Mouse (Mus musculus): Measurements from ENCODE around the gene Sel1l. TPM values are rescaled to one million over a fixed set of nuclear protein-coding genes. Genes with fewer than 3 reads are reported as not detected.

Sel1l gene
- polyA plus RNA-seq, 1 experiment from 2014 or later = 67.1 TPM

DNA sequence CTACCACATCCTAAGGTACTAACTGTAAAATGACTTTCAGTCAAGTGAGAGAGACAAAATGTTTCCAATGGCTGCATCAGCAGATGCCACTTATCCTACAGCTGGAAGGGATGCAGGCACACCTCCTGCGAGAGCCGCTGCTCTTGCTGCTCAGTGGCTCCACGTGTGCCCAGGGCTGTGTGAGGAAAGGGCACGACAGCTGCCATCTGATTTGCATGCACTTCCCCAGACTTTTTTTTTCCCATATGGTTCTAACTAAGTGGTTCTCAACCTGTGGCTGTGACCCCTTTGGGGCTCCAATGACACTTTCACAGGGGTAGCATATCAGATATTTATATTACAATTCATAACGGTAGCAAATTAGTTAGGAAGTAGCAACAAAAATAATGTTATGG lies 15.0 kb downstream of the Sel1l start:
- Histone ChIP-seq H3K36me3 (ENCODE audit: control insufficient read depth, insufficient read depth, low read length) (peaks cover 32% of the 10 kb centered on the region), H3K27me3 (replicated peaks; ENCODE audit: control insufficient read depth, insufficient read depth, low read length) (no peaks in the 10 kb centered on the region)
- DNase-seq (ENCODE audit: low spot score) = no peak

GRCm38 (mm10) chr12:91833237-91833938 lies 15.6 kb downstream of the Sel1l start:
- H3K9me3 ChIP-seq (ENCODE audit: control insufficient read depth, low read length) = no peaks in the 10 kb centered on the region
- H3K36me3 ChIP-seq (ENCODE audit: control insufficient read depth, insufficient read depth, low read length) = peaks cover 28% of the 10 kb centered on the region
- H3K27me3 ChIP-seq (replicated peaks; ENCODE audit: control insufficient read depth, insufficient read depth, low read length) = no peaks in the 10 kb centered on the region
- H3K4me1 ChIP-seq (replicated peaks; ENCODE audit: control insufficient read depth, insufficient read depth, low read length) = no peaks in the 10 kb centered on the region
- ATAC-seq (replicated peaks; ENCODE audit: low FRiP score) = no peak
- H3K4me3 ChIP-seq (ENCODE audit: low read depth, low read length) = no peak overlapping the region
- 93% methylated on average over 3 of the region's 3 CpGs for WGBS
- DNase-seq (ENCODE audit: low spot score) = no peak
- H3K9ac ChIP-seq (ENCODE audit: low read depth, low read length) = no peak overlapping the region
- no peak overlapping the region for H3K4me2 ChIP-seq
- H3K27ac ChIP-seq (ENCODE audit: low read depth, low read length) = no peak overlapping the region

More for the DNA sequence above, 15.0 kb downstream of the Sel1l start:
- Histone ChIP-seq H3K27ac (ENCODE audit: low read depth, low read length) (no peak overlapping the region), H3K4me3 (ENCODE audit: low read depth, low read length) (no peak overlapping the region), H3K9ac (ENCODE audit: low read depth, low read length) (no peak overlapping the region), H3K9me3 (ENCODE audit: control insufficient read depth, low read length) (no peaks in the 10 kb centered on the region), H3K4me2 (no peak overlapping the region), H3K4me1 (replicated peaks; ENCODE audit: control insufficient read depth, insufficient read depth, low read length) (no peaks in the 10 kb centered on the region)
- ATAC-seq (replicated peaks; ENCODE audit: low FRiP score) = no peak
- 84% methylated on average over 5 of the region's 5 CpGs for WGBS

DNA sequence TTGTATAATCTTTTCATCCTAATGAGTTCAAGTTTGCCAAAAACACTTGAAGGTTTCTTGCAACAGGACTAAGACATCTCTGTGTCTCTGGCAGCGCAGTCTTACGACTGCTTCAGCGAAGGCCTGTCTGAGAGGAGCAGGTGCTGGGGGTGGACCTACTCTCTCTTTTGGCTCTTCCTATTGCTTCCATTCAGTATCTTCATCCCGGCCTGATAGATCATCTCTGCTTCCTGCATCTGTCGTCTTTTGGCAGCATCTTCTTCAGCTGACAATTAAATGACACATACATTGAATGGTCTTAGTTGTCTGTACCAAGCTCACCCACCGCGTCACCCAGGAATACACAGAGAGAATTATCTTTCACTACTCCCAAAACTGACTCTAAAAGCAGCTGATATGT lies 17.5 kb downstream of the Sel1l start:
- H3K4me2 ChIP-seq = no peak overlapping the region
- H3K36me3 ChIP-seq (ENCODE audit: control insufficient read depth, insufficient read depth, low read length) = peaks cover 26% of the 10 kb centered on the region
- no peak for ATAC-seq (replicated peaks; ENCODE audit: low FRiP score)
- H3K27ac ChIP-seq (ENCODE audit: low read depth, low read length) = no peak overlapping the region
- no peaks in the 10 kb centered on the region for H3K27me3 ChIP-seq (replicated peaks; ENCODE audit: control insufficient read depth, insufficient read depth, low read length)
- no peak overlapping the region for H3K9ac ChIP-seq (ENCODE audit: low read depth, low read length)
- 87% methylated on average over 7 of the region's 7 CpGs for WGBS
- H3K4me3 ChIP-seq (ENCODE audit: low read depth, low read length) = no peak overlapping the region
- no peak for DNase-seq (ENCODE audit: low spot score)
- no peaks in the 10 kb centered on the region for H3K4me1 ChIP-seq (replicated peaks; ENCODE audit: control insufficient read depth, insufficient read depth, low read length)
- H3K9me3 ChIP-seq (ENCODE audit: control insufficient read depth, low read length) = no peaks in the 10 kb centered on the region

DNA sequence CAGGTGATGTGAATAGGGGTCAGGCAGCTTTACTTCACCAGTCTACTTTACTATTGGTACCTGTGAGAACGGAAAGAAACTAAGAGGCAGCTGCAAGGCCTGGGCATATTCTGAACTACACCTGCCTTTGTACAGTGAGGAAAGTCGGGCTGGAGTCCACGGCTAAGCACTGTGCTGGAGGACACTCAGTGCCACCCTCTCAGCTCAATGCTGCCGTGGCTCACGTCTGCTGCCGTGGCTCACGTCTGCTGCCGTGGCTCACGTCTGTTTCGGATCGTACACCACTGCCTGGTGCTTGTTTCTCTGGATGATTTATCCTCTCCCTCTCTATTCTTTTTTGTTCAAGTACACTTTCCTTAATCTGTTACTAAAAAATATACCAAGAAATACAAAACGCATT lies 28.5 kb downstream of the Sel1l start:
- Histone ChIP-seq H3K9me3 (ENCODE audit: control insufficient read depth, low read length) (no peaks in the 10 kb centered on the region), H3K4me3 (ENCODE audit: low read depth, low read length) (no peak overlapping the region), H3K4me1 (replicated peaks; ENCODE audit: control insufficient read depth, insufficient read depth, low read length) (no peaks in the 10 kb centered on the region), H3K4me2 (no peak overlapping the region), H3K27me3 (replicated peaks; ENCODE audit: control insufficient read depth, insufficient read depth, low read length) (no peaks in the 10 kb centered on the region), H3K9ac (ENCODE audit: low read depth, low read length) (no peak overlapping the region), H3K36me3 (ENCODE audit: control insufficient read depth, insufficient read depth, low read length) (peaks cover 22% of the 10 kb centered on the region), H3K27ac (ENCODE audit: low read depth, low read length) (no peak overlapping the region)
- ATAC-seq (replicated peaks; ENCODE audit: low FRiP score) (no peak), DNase-seq (ENCODE audit: low spot score) (no peak)
- 93% methylated on average over 12 of the region's 12 CpGs for WGBS

DNA sequence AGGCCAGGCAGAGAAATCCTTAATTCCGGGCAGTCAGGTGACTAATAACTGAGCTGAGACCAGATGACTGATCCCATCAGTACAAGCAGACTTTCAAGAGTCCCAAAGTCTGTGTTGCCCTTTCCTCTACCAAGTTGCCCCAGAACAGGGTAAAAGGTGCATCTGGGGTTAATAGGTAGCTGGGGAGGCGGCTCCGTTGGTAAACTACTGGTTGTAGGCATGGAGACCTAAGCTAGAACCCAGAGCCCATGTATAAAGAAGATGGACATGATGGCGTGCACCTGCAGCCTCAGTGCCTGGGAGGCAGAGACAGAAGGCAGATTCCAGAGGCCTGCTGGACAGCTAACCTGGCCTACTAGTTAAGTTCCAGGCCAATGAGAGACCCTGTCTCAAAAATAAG lies 30.2 kb downstream of the Sel1l start:
- no peak overlapping the region for H3K9ac ChIP-seq (ENCODE audit: low read depth, low read length)
- H3K9me3 ChIP-seq (ENCODE audit: control insufficient read depth, low read length) = no peaks in the 10 kb centered on the region
- WGBS = 93% methylated on average over 4 of the region's 4 CpGs
- DNase-seq (ENCODE audit: low spot score) (no peak), ATAC-seq (replicated peaks; ENCODE audit: low FRiP score) (no peak)
- no peak overlapping the region for H3K27ac ChIP-seq (ENCODE audit: low read depth, low read length)
- no peaks in the 10 kb centered on the region for H3K4me1 ChIP-seq (replicated peaks; ENCODE audit: control insufficient read depth, insufficient read depth, low read length)
- H3K27me3 ChIP-seq (replicated peaks; ENCODE audit: control insufficient read depth, insufficient read depth, low read length) = no peaks in the 10 kb centered on the region
- no peak overlapping the region for H3K4me3 ChIP-seq (ENCODE audit: low read depth, low read length)
- H3K4me2 ChIP-seq = no peak overlapping the region
- H3K36me3 ChIP-seq (ENCODE audit: control insufficient read depth, insufficient read depth, low read length) = peaks cover 24% of the 10 kb centered on the region

DNA sequence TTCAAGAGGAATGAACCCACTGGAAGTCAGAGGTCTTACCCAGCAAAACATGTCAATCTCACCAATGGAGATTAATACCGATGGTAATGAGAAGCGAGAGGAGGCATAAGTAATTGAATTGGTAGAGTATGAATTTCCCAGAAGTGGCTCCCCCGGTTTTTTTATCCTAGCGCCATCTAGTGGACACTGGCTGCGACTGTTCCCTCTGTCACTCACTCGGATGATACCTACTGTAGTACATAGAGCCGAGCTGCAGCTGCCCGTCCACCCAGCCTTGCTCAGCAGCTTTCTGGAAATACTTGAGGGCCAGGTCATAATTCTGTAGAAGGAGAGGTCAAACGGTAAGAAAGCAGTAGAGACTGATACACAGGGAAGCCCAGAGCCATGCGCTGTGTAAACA lies 33.0 kb downstream of the Sel1l start:
- Histone ChIP-seq H3K36me3 (ENCODE audit: control insufficient read depth, insufficient read depth, low read length) (peaks cover 31% of the 10 kb centered on the region), H3K27ac (ENCODE audit: low read depth, low read length) (no peak overlapping the region), H3K27me3 (replicated peaks; ENCODE audit: control insufficient read depth, insufficient read depth, low read length) (no peaks in the 10 kb centered on the region), H3K9ac (ENCODE audit: low read depth, low read length) (no peak overlapping the region), H3K4me3 (ENCODE audit: low read depth, low read length) (no peak overlapping the region), H3K4me2 (no peak overlapping the region), H3K4me1 (replicated peaks; ENCODE audit: control insufficient read depth, insufficient read depth, low read length) (no peaks in the 10 kb centered on the region), H3K9me3 (ENCODE audit: control insufficient read depth, low read length) (no peaks in the 10 kb centered on the region)
- ATAC-seq (replicated peaks; ENCODE audit: low FRiP score) = peak; percentile 73
- WGBS = 27% methylated on average over 10 of the region's 10 CpGs
- peak; percentile 46 for DNase-seq (ENCODE audit: low spot score)

- Histone ChIP-seq H3K4me1 (replicated peaks; ENCODE audit: control insufficient read depth, insufficient read depth, low read length) (no peaks in the 10 kb centered on the region), H3K9me3 (ENCODE audit: control insufficient read depth, low read length) (no peaks in the 10 kb centered on the region), H3K27me3 (replicated peaks; ENCODE audit: control insufficient read depth, insufficient read depth, low read length) (no peaks in the 10 kb centered on the region), H3K4me2 (no peak overlapping the region), H3K4me3 (ENCODE audit: low read depth, low read length) (no peak overlapping the region), H3K36me3 (ENCODE audit: control insufficient read depth, insufficient read depth, low read length) (peaks cover 33% of the 10 kb centered on the region), H3K9ac (ENCODE audit: low read depth, low read length) (no peak overlapping the region), H3K27ac (ENCODE audit: low read depth, low read length) (no peak overlapping the region)
- no peak for ATAC-seq (replicated peaks; ENCODE audit: low FRiP score)
- 91% methylated on average over 11 of the region's 11 CpGs for WGBS
- no peak for DNase-seq (ENCODE audit: low spot score)
These were observed 33.4 kb downstream of the Sel1l start for GRCm38 (mm10) chr12:91815552-91815951.

GRCm38 (mm10) chr12:91808911-91809310 lies 40.0 kb downstream of the Sel1l start:
- DNase-seq (ENCODE audit: low spot score) (no peak), ATAC-seq (replicated peaks; ENCODE audit: low FRiP score) (no peak)
- no peak overlapping the region for H3K4me2 ChIP-seq
- H3K36me3 ChIP-seq (ENCODE audit: control insufficient read depth, insufficient read depth, low read length) = peaks cover 33% of the 10 kb centered on the region; the same call in 1 of the 2 replicates
- H3K4me1 ChIP-seq (replicated peaks; ENCODE audit: control insufficient read depth, insufficient read depth, low read length) = no peaks in the 10 kb centered on the region
- no peak overlapping the region for H3K4me3 ChIP-seq (ENCODE audit: low read depth, low read length)
- 92% methylated on average over 8 of the region's 8 CpGs for WGBS
- H3K27me3 ChIP-seq (replicated peaks; ENCODE audit: control insufficient read depth, insufficient read depth, low read length) = no peaks in the 10 kb centered on the region
- H3K9me3 ChIP-seq (ENCODE audit: control insufficient read depth, low read length) = no peaks in the 10 kb centered on the region
- no peak overlapping the region for H3K9ac ChIP-seq (ENCODE audit: low read depth, low read length)
- no peak overlapping the region for H3K27ac ChIP-seq (ENCODE audit: low read depth, low read length)

- Histone ChIP-seq H3K9me3 (ENCODE audit: control insufficient read depth, low read length) (no peaks in the 10 kb centered on the region), H3K36me3 (ENCODE audit: control insufficient read depth, insufficient read depth, low read length) (peaks cover 25% of the 10 kb centered on the region; the same call in 1 of the 2 replicates), H3K9ac (ENCODE audit: low read depth, low read length) (no peak overlapping the region), H3K4me3 (ENCODE audit: low read depth, low read length) (no peak overlapping the region), H3K4me2 (no peak overlapping the region), H3K27me3 (replicated peaks; ENCODE audit: control insufficient read depth, insufficient read depth, low read length) (no peaks in the 10 kb centered on the region), H3K4me1 (replicated peaks; ENCODE audit: control insufficient read depth, insufficient read depth, low read length) (no peaks in the 10 kb centered on the region), H3K27ac (ENCODE audit: low read depth, low read length) (no peak overlapping the region)
- ATAC-seq (replicated peaks; ENCODE audit: low FRiP score) (0 out of 2 replicates have a peak, but pooled peaks have one; percentile 29), DNase-seq (ENCODE audit: low spot score) (no peak)
- 68% methylated on average over 6 of the region's 6 CpGs for WGBS
These were observed 41.2 kb downstream of the Sel1l start for GRCm38 (mm10) chr12:91807761-91808160.

Measured in liver, embryonic 11.5 days (tissue).